Mouse (Mus musculus): ENCODE data around the gene Stx11.
A peak's percentile ranks its signal among the peaks of the same experiment; 100 is the strongest.

Gene Stx11

DNA sequence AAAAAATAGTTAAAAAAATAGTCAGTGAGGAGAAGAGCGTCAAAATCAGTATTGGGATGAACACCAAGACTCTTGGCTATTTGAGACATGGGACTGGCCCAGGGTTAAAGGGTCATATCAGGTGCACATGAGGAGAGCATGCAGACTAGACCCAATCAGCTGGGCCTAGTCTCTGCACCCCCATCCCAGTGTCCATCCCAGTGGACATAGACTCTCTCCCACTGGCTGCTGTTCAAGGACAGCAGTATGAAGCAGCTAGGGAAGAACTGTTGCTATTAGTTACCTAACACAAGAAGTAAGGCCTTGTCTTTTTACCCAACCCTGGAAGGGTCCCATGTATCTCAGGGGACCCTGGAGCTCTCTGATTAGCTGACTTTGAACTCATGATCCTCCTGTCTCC is 49.9 kb downstream of the Stx11 start:
- DNase-seq (ENCODE audit: low spot score), result no peak

- DNase-seq (ENCODE audit: low spot score), result peak; percentile 60
Observed at GRCm38 (mm10) chr10:12911981-12912530, 52.0 kb downstream of the Stx11 start.

- DNase-seq (ENCODE audit: low spot score), result no peak
Observed at GRCm38 (mm10) chr10:12911451-12911850, 52.6 kb downstream of the Stx11 start.

DNA sequence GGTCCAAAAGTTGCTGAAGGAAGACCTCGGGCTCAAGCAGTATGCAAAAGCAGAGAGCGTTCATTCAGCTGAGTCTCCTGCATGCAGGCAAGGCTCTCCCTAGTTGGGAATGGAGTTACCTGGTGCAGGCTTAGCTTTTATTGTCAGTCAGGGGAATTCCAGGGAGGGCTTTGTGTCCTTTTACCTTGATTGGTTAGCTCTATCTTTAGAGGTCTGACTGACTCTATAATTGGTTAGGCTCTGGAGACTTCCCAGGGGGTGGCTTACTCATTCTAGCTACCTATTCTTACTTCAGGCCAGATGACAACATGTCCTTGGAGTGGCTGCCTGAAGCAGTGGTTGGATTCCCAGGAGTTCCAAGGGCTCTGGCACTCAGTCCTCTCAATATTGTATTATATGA is 54.2 kb downstream of the Stx11 start:
- no peak for DNase-seq (ENCODE audit: low spot score)

GRCm38 (mm10) chr10:12909179-12909578 is 54.9 kb downstream of the Stx11 start:
- DNase-seq (ENCODE audit: low spot score), result no peak

GRCm38 (mm10) chr10:12904140-12904528 is 60.0 kb downstream of the Stx11 start:
- no peak for DNase-seq (ENCODE audit: low spot score)

DNA sequence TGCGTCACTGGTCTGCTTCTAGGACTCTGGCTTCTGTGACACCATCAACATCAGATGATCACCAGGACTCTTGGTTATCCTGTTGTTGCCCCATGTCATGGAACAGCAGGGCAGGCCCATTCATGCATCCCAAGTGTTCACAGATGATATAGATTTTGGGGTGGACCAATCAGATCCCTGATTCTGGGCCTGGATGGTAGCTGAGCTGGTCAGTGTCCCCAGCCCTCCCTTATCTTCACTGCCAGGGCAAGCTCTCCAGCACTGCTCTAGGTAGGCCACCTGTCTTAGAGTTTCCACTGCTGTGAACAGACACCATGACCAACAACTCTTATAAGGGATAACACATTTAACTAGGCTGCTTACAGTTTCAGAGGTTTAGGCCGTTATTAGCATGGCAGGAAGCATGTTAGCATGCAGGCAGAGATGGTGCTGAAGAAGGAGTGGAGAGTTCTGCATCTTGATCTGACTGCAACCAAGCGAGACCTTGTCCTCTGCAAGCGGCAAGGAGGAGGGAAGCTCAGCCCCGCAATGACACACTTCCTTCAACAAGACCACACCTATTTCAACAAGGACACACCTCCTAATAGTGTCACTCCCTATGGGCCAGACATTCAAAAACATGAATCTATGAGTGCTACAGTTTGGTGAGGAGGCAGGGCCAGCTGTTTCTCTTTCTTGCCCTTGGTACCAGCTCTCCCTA is 60.5 kb downstream of the Stx11 start:
- DNase-seq (ENCODE audit: low spot score), result no peak

DNA sequence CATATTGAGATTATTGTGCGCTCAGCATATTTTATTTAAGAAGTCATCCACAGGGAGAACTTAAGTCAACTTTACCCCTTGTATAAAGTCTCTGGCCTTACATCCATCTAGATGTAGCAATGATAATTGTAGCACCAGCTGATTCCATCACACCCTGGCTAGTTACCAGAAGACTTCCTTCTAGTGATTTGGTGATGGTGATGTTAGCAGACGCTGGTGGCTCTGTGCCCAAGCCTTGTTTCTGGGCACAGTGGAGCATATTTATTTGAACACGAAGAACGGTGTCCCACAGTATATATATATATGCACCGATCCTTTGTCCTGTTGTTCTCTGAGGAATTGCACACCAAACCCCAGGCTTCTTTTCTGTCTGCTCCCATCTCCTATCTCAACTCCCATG is 64.2 kb downstream of the Stx11 start:
- no peak for DNase-seq (ENCODE audit: low spot score)

- no peak for DNase-seq (ENCODE audit: low spot score)
Observed at GRCm38 (mm10) chr10:12893339-12893738, 70.8 kb downstream of the Stx11 start.

DNA sequence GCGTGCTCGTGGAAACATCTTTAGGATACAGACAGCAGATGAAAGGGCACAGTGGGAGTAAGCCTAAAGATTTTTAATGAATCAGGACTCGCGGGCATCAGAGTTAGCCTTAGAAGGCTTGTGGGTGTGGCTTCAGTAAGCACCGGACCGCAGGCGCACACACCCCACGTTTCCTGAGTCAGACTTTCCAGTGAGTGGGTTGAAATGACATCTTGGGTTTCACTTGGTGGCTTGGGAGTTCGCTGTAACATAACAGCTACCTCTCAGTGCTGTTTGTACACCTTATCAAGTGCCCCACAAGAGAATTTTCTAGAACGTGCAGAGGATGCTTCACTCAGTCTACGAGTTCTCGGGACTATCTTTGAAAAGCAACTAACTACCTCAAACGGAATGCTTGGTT is 75.7 kb downstream of the Stx11 start:
- DNase-seq (ENCODE audit: low spot score), result no peak
